Mouse (Mus musculus) forebrain, embryonic 16.5 days (tissue): ENCODE results near the gene Trim66. TPM values are rescaled to one million over a fixed set of nuclear protein-coding genes. Genes with fewer than 3 reads are reported as not detected.

Source experiments
- microRNA-seq: library from miRNA; unstranded; fragments of <30 nt; microRNA quantifications from one replicate; pipeline ENCODE4, GENCODE M21; 2017
- polyA plus RNA-seq: library from polyadenylated mRNA; unstranded; fragments of >200 nt; fragmentation: Nextera tagmentation; extraction: Ambion mirVana; gene quantifications from 2 replicates; pipeline ENCODE4 v1.2.1, GENCODE M21; 2015

Trim66 gene
- polyA plus RNA-seq, 1 experiment from 2014 or later: 0.57 TPM

Small RNAs within 50 kb of the gene (microRNA-seq; reads per million reads assigned to microRNA genes)
- not detected for gene Gm47284

Other genes with a start within 250 kb of the Trim66 start
- 5.0 and 6.8 TPM in 2 replicates for gene Stk33, start 69.1 kb downstream of the Trim66 start, polyA plus RNA-seq
- 76.6 and 87.0 TPM in 2 replicates for gene Rpl27a, start 11.0 kb upstream of the Trim66 start, polyA plus RNA-seq
- gene St5, start 195.5 kb upstream of the Trim66 start, polyA plus RNA-seq: 10.9 and 14.4 TPM in 2 replicates
- gene Akip1, start 195.6 kb upstream of the Trim66 start, polyA plus RNA-seq: 13.0 and 19.4 TPM in 2 replicates
- gene BC051019, start 215.7 kb upstream of the Trim66 start, polyA plus RNA-seq: 0.16 and 0.48 TPM in 2 replicates
- not detected in 2 replicates for gene Ascl3, start 223.6 kb upstream of the Trim66 start, polyA plus RNA-seq
- 98.7 and 100 TPM in 2 replicates for gene Tmem9b, start 244.7 kb upstream of the Trim66 start, polyA plus RNA-seq